Mouse (Mus musculus) gonadal fat pad, adult 2 months (tissue): ENCODE results near the gene Leap2. TPM values are rescaled to one million over a fixed set of nuclear protein-coding genes. Genes with fewer than 3 reads are reported as not detected.

Source experiments
- DNase-seq: peaks from one replicate; pipeline ENCODE4 v3.0.0-alpha.2; 2012; ENCODE audit warnings: low read depth
- polyA plus RNA-seq: library from polyadenylated mRNA; depleted of rRNA; stranded (reverse); fragments of >200 nt; gene quantifications from 2 replicates; pipeline ENCODE4 v1.2.3, GENCODE M21; 2012; rRNA removed

Gene Leap2
- not detected in 2 replicates for polyA plus RNA-seq

DNA sequence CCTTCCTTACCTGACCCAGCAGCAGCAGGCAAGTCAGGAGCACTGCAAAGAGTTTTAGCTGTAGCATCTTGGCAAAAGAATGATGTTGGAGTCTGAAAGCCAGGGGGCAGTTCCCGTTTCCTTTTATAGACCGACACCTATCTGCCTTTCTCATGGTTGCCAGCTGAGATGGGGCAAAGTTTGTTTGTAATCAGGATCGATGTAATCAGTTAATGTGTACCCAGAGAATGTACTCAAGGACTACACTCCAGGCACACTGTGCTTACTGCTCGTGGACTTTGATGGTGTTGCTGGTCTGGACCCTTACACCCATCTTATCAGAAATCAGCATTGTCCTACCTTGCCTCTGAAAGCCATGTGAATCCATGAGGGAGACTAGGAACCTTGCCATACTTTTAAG lies at the start of gene Leap2:
Gene Leap2, minus strand, starts transcription at position 135 of the 400 bp plus-strand sequence.
- DNase-seq: no peak

DNA sequence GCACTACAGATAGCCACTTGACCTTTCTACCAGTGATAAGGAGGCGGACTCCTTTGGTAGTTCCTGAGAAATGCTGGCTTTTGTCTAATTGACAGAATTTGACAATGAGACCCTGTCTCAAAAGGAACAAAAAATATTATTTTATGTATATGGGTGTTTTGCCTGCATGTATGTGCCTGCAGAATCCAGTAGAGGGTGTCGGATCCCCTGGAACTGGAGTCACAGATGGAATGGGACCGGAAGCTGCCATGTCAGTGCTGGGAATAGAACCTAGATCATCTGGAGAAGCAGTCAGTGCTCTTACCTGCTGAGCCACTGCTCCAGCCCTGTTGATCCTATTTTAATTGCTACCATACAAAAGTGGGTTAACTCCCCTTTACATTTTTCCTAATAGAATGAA lies 49.7 kb upstream of the Leap2 start:
- DNase-seq: no peak

DNA sequence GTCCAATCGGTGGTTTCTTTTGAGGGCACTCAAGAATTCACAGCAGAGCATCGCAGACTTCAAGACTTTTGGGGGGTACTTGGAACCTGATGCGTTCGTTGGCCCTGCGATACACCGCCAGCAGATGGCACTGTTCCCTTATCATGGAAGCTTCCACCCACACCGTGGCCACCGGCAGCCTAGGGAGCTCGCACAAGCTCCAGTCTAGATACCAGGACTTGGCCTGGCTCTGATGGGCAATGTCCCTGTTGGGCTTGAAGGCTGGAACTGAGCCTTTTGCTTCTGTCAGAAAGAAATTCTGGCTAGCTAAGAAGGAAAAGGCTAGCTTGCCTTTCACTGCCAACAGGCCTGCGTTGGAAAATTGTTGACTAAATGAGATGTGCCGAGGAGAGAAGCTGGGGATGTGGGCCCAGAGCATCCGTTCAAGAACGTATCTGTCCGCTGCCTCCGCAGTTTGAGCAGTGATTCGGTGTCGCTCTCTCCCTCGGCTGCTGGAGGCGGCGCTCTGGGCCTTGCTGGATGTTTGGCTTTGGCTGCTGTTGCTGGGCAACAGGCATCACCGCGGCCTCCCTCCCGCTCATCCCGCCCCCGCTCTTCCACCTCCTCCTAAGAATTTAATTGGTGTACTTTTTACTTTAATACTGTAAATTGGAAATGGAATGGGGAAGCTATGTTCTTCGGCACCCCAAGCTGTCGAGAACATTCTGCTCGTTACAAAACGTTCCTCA lies 47.2 kb upstream of the Leap2 start, which contains the start of gene Gm9837:
Gene Gm9837, minus strand, starts transcription at position 512 of the 728 bp plus-strand sequence.
- no peak for DNase-seq

DNA sequence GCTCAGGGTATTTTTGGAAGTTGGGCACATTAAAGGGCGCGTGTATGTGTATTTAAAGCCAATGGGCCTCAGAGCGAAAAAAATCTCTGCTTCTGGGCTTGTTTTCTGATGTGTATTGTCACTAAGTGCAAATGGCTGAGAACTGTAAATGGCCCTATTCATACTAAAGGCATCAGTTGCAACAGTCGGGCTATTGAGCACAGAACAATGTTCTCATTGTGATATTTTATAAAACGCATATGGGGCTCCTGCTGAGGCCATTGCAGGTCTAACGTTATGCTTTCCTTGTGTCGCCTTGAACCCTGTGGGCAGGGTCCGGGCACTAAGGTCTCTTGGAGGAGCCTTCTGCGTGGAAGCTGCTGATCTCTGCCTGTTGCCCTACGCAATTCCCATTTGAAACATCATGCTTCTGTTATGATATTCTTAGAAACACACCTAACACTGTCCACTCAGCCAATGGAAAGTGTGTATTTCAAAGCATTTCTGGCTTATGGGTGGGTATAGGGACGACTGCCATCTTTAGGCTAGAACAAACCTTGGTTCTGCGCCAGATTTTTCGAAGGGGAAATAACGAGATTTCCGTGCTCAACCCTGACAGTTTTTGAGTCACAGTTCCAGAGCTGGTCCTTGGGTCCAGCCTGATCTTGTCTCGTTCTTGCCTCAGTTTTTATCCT lies 46.5 kb upstream of the Leap2 start:
- DNase-seq: no peak

DNA sequence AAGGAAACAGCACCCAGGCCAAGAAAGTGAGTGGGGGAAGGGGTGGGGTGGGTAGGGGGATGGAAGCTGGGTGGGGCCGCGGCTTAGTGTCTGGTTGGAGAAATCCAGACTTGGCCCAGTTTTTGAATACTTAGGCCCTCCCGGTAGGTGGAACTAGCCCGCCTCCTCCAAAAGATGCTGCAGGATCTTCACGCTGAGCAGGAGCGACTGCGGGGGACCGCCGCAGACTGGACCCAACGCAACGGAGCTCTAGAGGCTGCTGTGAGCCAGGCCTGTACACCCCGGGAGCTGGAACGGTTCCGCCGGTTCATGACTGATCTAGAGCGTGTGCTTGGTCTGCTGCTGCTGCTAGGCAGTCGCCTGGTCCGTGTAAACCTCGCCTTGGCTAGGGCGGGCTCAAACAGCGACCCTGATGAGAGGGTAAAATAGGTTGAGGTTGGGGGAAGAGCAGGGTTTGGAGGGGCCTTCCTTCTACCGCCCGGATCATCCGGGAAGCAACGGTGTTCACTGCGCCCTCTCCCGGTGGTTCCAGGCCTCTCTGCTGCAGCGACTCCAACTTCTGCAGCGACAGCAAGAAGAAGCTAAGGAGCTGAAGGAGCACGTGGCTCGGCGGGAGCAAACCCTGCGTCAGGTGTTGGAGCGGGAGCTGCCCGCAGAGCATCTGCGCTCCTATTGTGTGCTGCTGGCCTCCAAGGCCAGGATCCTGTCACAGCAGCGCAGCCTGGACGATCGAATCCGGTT lies 43.4 kb upstream of the Leap2 start:
- DNase-seq: no peak

DNA sequence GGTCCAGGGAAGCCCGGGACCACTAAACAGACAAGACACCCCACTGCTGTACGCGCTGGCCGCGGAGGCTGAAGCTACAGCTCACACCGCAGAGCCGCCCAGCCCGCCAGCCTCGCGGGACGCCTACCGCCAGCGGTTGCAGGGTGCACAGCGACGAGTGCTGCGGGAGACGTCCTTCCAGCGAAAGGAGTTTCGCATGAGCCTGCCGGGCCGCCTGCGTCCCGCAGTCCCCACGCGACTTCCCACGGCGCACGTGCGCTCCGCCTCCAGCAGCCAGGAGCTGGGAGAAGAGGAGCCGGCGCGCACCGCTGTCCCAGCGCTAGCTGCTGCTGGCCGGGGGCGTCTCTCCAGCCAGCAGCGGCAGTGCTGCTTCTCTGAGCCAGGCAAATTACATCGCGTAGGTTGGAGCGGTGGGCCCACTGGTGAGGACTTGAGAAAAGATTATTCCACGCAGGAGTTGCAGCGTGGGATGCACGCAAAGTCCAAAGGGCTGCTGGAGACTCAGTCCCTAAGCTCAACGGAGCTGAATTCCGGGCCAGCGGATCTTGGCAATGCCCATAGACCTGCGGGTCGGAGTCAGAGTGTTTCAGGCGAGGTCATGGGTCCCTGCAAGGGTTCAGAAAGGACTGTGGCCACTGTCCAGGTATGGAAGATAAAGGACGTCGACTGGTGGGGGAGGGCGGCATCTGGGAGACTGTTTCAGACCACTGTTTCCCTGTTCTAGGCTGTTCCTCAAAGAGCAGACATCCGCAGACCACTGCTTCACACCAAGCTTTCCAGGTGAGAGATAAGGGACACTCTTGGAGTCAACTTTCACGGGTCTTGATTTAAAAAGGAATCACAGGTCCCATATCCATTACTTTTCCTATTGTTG lies 40.8 kb upstream of the Leap2 start:
- DNase-seq: no peak

DNA sequence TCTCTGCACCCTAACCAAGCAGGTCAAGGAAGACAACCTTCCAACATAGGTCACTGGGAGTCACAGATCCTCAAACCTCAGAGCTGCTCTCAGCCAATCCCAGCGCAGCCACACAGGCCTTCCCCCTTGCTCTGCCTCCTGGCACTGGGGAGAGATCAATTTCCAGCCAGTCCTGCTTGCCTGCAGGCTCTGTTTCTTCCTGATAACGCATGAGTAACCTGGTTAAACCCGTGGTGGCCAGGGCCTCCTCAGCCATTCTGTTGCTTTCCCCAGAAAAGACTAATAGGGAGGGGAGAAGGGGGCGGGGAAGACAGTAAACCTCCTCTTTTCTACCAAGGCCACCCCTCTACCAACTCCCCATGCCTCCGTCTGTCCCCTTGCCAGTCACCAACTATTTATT lies 38.8 kb upstream of the Leap2 start:
- DNase-seq: no peak

DNA sequence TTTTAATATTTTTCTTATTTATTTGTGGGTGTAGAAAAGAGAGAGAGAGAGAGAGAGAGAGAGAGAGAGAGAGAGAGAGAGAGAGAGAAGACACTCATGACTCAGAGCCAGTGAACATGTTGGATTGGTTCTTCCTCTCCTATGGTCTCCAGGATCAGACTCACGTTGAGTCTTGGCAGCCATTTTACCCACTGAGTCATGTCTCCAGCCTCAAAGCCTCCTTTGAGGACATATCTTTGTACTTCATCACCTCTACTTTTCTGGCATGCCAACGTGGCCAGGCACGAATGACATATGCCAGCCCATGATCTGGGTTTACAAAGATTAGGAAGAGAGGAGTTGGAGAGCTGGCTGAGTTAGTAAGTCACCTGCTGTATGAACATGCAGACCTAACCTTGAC lies 37.2 kb upstream of the Leap2 start:
- no peak for DNase-seq

DNA sequence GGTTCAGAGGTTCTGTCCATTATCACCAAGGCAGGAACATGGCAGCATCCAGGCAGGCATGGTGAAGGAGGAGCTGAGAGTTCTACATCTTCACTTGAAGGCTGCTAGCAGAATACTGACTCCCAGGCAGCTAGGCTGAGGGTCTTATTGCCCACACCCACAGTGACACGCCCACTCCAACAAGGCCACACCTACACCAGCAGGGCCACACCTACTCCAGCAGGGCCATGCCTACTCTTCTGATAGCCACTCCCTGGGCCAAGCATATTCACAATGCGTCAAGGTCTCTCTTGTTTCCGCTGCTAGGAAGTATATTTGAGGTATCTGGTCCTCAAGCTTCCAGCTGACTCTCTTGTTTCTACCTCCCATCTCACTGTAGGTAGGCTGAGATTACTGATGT lies 36.0 kb upstream of the Leap2 start:
- no peak for DNase-seq

DNA sequence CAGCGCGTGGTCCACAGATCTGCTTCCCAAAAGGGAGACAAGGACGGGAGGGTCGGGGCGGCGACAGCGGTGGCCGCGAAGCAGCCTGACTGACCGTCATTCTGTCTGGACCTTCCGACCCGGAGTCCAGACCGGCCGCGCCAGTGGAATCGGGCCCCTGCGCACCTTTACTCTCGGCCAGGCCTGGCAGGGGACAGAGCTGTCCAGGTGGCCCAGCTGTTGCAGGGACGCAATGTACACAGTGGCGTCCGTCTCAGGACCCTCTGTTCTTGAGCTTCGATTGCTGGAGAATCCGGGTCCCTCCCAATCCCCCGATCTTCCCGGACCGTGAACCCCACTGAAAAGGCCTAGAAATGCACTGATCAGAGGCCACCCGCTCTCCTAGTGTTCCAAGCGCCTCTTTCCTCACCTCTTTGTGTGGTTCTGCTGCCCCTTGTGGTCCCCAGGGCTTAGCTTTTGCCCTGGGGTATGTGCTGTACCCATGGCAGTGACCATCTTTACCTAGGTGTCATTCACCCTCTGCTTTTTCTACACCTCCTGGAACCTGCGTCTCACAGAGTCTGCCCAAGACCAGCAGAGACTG lies 34.5 kb upstream of the Leap2 start:
- DNase-seq: no peak

DNA sequence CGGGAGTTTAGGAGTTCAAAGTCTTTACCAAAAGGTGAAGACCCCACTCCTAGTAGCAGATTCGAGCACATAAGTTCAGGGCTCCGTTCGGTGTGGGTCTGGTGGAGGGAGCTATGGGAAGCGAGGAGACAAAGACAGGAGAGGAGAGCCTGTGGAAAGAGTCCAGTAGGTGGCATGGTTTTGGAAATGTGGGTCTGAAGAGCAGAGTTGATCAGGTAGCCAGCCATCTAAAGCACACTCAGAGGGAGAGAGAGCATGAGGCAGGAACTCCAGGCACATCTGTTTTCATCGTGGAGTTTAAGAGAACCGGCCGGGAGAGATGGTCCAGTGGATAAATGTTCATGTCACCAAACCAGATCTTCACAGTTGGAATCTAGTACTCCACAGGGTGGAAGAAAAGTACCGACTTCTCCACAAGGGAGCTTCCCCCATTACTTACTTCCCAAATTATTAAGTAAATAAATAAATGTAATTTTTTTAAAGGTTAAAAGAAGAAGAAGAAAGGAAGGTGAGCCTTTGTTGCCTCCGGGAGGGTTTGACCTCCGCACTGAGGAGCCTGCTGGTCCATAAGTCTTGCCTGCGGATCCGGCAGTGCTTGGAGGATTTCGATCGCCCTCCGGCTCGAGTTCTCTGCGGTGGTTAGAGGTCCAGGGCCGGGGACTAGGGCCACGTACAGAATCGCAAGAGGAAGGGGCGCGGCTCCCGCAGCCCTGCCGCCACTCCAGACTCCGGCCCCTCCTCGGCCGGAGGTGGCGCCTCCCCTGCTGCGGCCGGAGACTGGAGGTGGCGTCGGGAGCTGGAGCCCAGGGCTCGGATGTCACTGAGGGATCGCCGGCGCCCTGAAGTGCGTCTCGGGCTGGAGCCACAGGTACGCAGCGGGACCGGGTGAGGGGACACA lies 33.8 kb upstream of the Leap2 start, which contains the start of the genes Gm10447 and Shroom1:
Gene Gm10447, minus strand, starts transcription at position 637 of the 898 bp plus-strand sequence.
Gene Shroom1, plus strand, starts transcription at position 732 of the 898 bp plus-strand sequence.
- no peak for DNase-seq

DNA sequence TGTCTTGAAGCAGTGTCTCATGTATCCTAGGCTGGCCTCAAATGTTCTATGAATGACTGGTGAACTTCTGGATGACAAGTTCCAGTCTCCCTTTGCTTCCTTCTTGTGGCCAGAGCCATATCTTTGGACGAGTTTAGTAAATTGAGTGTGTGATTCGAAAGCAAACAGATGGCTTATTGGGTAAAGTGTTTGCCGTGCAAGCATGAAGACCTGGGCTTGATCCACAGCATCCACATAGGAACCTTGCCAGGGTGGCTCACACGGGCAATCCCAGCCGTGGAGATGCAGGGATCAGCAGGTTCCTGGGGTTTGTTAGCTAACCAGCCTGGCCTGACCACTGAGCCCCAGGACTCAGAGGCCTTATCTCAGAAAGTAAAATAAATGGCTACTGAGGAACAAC lies 30.1 kb upstream of the Leap2 start:
- no peak for DNase-seq

DNA sequence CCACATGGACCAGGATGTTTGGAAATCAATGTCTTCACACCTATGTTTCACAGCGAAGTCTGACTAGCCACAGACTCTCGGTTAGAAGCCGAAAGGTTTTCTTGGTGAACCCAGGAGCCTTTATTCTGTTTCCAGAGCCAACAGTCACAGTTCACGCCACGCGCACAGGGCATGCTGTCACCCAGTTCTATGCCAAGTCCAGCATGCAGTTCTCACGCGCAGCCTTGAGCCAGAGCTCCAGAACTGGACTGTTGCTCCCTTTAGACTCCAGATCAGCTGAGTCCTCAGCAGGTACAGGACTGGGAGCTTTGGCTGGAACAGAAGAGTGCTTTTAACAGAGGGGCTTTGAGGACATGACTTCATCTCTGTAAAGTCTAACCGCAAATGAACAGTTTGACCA lies 29.4 kb upstream of the Leap2 start:
- no peak for DNase-seq

DNA sequence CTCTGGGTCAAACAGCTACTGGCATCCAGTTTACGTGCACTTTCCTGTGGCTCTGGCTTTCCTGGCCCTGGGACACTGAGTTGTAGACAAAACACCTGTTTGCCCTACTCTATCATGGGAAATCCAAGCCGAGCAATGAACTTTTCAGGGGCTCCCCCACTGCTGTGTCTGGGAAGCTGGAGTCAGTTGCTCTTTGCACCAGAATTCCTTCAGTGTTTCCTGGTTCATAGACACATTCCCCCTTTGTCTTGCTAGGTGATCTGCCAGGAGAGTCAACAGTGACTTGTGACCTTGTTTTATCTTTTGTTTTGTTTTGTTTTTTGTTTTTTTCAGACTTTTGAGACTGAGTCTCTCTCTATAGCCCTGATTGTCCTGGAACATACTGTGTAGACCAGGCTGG lies 28.4 kb upstream of the Leap2 start:
- DNase-seq: no peak

DNA sequence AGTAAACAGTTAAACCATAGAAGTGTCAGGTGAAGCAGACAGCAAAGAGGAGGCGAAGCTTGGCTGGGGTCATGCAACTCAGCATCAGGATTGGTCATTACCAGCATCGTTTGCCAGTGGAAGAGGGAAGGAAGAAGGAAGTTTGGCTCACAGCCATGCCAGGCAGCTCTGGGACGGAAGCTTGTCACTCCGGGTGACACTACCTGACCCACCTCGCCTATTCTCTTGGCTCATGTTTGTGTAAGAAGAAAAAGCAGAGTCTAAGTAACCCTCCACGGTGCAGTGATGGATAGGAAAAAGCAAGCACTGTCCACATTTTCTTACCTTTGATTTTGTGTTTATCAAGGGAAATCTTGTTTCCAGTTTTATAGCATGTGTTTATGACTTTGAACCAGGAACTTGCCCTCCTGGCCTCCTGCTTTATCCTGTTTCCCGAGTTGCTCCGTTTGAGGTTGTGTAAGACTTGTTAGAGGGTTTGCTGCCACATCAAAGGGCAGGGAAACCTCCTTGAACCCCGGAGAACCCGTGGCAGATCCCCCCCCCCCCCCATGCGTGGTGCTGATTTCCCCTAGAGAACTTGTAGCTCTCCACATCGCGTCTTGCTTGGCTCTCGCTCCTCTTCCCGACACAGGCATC lies 27.2 kb upstream of the Leap2 start:
- no peak for DNase-seq

DNA sequence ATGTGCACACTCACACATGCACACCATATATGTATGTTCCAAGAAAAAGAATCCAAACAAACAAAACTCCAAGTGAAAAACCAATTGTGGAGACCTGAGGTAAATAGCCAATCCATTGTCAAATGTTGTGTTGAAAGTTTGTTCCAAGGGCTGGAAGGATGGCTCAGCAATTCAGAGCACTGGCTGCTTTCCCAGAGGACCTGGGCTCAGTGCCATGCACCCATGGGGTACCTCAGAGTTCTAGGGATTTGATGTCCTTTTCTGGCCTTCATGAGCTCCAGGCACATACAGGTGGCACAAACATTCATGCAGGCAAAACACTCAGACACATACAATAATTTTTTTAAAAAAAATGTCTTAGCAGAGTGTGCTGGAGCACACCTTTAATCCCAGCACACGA lies 25.6 kb upstream of the Leap2 start:
- no peak for DNase-seq

DNA sequence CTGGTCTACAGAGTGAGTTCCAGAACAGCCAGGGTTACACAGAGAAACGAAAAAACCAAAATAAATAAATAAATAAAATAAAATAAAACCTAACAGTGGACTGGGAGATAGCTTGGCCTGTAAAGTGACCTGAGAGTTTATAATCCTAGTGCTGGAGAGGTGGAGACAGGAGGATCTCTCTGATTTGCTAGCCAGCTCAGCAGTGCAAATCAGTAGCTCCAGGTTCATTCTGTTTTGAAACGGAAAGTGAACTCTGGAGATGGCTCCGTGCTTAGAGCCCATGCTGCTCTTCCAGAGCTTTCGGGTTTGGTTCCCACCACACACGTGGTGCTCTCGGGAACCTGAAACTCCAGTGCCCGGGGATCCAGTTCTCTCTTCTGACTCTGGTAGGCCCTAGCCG lies 25.0 kb upstream of the Leap2 start:
- DNase-seq: no peak

DNA sequence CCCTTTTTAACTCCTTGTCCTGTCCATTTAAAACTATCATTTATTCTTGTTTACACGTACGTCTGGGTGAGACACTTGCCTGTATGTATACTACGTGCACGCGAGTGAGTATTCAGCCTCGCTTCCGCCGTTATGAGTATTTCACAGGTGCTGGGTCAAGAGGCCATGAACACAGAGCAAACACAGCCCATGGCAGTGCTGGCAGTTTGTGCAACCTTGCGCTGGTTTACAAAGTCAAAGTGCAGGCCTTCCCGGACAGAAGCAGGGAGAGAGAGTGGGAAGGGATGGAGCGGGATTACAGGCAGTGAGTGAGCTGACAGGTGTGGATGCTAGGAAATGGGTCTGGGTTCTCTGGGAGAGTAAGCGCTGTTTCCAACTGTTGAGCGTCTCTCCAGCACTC lies 23.2 kb upstream of the Leap2 start:
- no peak for DNase-seq

DNA sequence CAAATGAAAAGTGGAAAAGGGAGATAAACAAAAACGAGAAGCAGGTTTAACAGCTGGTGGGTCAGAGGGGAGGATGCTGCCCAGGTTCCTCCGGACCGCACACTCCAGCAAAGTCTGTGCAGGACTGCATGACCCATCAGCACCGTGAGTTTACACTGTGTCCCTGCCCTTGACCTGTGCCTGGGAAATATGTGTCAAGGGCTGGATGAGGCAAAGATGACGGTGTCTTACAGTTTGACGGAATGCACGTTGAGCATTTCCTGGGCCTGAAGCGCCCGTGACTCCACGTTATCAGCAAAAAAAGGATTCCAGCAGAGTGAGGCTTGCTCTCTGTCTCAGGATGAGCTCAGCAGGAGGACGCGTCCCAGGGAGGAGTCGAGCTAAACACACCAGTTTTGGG lies 22.6 kb upstream of the Leap2 start:
- no peak for DNase-seq

DNA sequence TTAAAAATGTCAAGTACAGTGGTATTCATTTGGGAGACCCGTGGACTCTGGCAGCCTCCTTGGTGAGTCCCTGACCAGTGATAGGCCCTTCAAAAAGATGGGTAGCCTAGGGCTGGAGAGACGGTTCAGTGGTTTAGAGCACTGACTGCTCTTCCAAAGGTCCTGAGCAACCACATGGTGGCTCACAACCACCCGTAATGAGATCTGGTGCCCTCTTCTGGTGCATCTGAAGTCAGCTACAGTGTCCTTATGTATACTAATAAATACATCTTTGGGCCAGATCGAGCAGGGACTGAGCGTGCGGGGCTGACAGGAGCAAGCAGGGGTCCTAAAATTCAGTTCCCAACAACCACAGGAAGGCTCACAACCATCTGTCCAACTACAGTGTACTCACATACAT lies 20.9 kb upstream of the Leap2 start:
- no peak for DNase-seq
